Mouse (Mus musculus) kidney, embryonic 15.5 days (tissue): ENCODE measurements around the gene Rapgef4. TPM values are rescaled to one million over a fixed set of nuclear protein-coding genes. Genes with fewer than 3 reads are reported as not detected.

Experiments
- ATAC-seq: fragments of 200-750 bp; cut with Nextera tagmentation; replicated peaks from 2 replicates; pipeline ENCODE4 v1.8.0; 2017; ENCODE audit warnings: moderate TSS enrichment; ENCODE audit not compliant: low FRiP score
- H3K27ac ChIP-seq: fragments of 300-500 bp; sonication (generic); 2 replicates; pipeline ENCODE4 v1.5.1; 2015; ENCODE audit warnings: mild to moderate bottlenecking, inconsistent platforms
- H3K27me3 ChIP-seq: fragments of 300-500 bp; sonication (generic); 2 replicates; pipeline ENCODE4 v1.6.1; 2015; ENCODE audit warnings: inconsistent platforms
- H3K36me3 ChIP-seq: fragments of 300-500 bp; sonication (generic); 2 replicates; pipeline ENCODE4 v1.6.1; 2015; ENCODE audit warnings: inconsistent platforms
- H3K4me1 ChIP-seq: fragments of 300-500 bp; sonication (generic); 2 replicates; pipeline ENCODE4 v1.6.1; 2015; ENCODE audit warnings: inconsistent platforms
- H3K4me2 ChIP-seq: fragments of 300-500 bp; sonication (generic); 2 replicates; pipeline ENCODE4 v1.6.1; 2015; ENCODE audit warnings: moderate library complexity, mild to moderate bottlenecking, inconsistent platforms
- H3K4me3 ChIP-seq: fragments of 300-500 bp; sonication (generic); replicated peaks from 2 replicates; pipeline ENCODE4 v1.5.1; 2015; ENCODE audit warnings: mild to moderate bottlenecking, inconsistent platforms
- H3K9ac ChIP-seq: fragments of 300-500 bp; sonication (generic); 2 replicates; pipeline ENCODE4 v1.6.1; 2015; ENCODE audit warnings: mild to moderate bottlenecking, inconsistent platforms
- H3K9me3 ChIP-seq: fragments of 300-500 bp; sonication (generic); replicated peaks from 2 replicates; pipeline ENCODE4 v1.6.1; 2016; ENCODE audit warnings: inconsistent platforms
- WGBS: fragments of 180-500 bp; shearing (Covaris S2); methylation state at CpG from one replicate; pipeline ENCODE4 v1.1.7; 2015; ENCODE audit warnings: mixed read lengths; 5-methylcytosine and 5-hydroxymethylcytosine counted together
- polyA plus RNA-seq: library from polyadenylated mRNA; unstranded; fragments of >200 nt; fragmentation: Nextera tagmentation; extraction: Ambion mirVana; gene quantifications from 2 replicates; pipeline ENCODE4 v1.2.1, GENCODE M21; 2015

Rapgef4 gene
- polyA plus RNA-seq, 1 experiment from 2014 or later, result 9.4 TPM

DNA sequence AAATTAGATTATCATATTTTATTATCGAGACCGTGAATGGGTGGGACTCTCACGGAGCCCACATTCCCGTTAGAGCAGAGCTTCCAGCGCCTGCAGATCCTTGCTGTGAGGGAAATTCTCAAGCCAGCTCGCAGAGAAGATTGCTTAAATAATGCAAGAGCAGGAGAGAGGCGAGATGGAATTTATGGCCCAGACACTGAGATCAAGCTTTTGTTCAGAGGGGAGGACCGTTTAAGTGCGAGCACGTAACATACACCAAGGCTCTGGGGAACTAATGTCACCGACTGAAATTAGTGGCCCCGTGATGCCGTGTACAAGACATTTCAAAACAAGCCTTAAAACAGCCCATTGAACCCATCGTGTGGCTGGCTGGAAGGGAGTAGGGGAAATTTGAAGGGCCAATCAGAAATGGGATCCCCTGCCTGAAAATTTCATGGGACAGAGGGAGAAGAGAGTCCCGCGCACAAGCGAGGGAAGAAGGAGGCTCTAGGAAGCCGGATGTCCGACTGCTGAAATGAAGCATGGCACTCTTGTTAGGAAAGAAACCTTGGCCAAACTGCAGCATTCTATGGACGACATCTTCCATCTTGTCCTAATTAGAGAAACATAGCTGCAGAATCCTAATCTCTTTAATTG lies 112.5 kb downstream of the Rapgef4 start:
- Histone ChIP-seq H3K9me3 (no peaks in the 10 kb centered on the region), H3K4me2 (peak overlapping the region; percentile 47), H3K27me3 (no peaks in the 10 kb centered on the region), H3K4me1 (peaks cover 40% of the 10 kb centered on the region), H3K27ac (peak overlapping the region; percentile 72), H3K9ac (no peak overlapping the region), H3K4me3 (peak overlapping the region; percentile 17), H3K36me3 (no peaks in the 10 kb centered on the region)
- 28% methylated on average over 20 of the region's 20 CpGs for WGBS
- ATAC-seq, result no peak

DNA sequence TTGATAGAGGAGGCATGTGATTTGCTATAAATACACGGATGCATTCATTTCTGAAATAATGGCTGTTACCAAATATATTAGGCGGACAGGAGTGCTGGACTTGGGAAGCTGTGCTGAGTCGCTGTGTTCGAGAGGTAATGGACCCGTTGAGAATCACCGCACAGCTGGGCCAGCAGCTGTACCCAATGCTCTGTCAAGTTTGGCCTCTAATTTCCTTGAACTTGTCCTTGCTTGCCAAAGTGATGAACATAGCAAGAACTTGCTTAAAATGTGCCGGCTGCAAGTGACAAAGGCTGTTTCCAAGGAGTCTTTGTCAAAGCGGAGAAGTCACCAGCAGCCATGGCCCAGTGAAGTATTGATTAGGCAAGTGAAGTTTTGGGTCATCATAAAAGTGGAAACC lies 113.0 kb downstream of the Rapgef4 start:
- Histone ChIP-seq H3K9ac (no peak overlapping the region), H3K4me3 (no peak overlapping the region; the same call in 1 of the 2 replicates), H3K9me3 (no peaks in the 10 kb centered on the region), H3K4me2 (peak overlapping the region; percentile 47), H3K4me1 (peaks cover 40% of the 10 kb centered on the region), H3K27ac (peak overlapping the region; percentile 72), H3K27me3 (no peaks in the 10 kb centered on the region), H3K36me3 (no peaks in the 10 kb centered on the region)
- ATAC-seq, result no peak
- 72% methylated on average over 8 of the region's 8 CpGs for WGBS

DNA sequence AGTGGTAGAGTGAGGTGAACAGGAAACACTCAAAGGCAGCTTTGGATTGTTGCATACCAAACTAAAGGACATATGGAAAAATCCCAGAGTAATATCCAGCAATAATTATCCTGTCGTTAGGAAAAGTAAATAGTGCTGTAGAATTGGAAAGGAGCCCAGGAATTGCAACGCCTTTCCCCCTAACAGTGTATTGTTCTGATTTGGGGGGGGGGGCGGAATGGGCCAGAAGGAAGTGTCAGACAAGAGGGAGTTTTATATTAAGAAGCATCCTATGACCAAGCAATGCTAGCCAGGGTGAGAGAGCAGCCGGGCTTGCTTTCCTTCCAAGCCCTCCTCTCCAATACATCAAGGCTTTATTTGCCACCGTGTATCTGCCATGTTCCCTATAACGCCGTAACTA lies 113.4 kb downstream of the Rapgef4 start:
- 61% methylated on average over 7 of the region's 7 CpGs for WGBS
- 0 out of 2 replicates have a peak, but pooled peaks have one; percentile 29 for ATAC-seq

DNA sequence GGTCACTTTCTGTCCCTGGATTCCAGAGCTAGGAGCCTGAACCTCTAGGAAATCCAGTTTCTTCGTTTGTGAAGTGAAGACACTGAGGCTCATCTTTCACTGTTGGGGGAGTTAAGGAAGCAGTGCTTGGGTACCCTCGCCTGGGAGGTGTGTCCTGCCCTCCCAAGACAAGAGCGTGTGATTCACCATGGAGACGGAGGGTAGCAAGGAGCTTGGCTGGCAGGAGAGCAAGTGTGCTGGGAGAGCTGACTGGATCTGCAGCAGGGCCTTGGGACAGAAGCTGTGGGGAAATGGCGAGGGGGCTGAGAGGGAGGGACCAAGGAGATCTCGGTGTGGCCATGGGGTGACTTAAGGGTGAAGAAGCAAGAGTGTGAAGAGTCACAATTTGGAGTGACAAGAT lies 114.0 kb downstream of the Rapgef4 start:
- Histone ChIP-seq H3K4me3 (no peak overlapping the region), H3K27me3 (no peaks in the 10 kb centered on the region), H3K36me3 (no peaks in the 10 kb centered on the region), H3K27ac (peak overlapping the region; percentile 72), H3K4me2 (0 out of 2 replicates have a peak overlapping the region, but pooled peaks have one; percentile 12), H3K4me1 (peaks cover 40% of the 10 kb centered on the region), H3K9ac (no peak overlapping the region), H3K9me3 (no peaks in the 10 kb centered on the region)
- WGBS, result 35% methylated on average over 6 of the region's 6 CpGs
- ATAC-seq, result no peak

More for the DNA sequence above, 113.4 kb downstream of the Rapgef4 start:
- Histone ChIP-seq H3K4me3 (no peak overlapping the region), H3K4me1 (peaks cover 40% of the 10 kb centered on the region), H3K9me3 (no peaks in the 10 kb centered on the region), H3K36me3 (no peaks in the 10 kb centered on the region), H3K4me2 (no peak overlapping the region), H3K27ac (peak overlapping the region; percentile 72), H3K27me3 (no peaks in the 10 kb centered on the region), H3K9ac (no peak overlapping the region)

DNA sequence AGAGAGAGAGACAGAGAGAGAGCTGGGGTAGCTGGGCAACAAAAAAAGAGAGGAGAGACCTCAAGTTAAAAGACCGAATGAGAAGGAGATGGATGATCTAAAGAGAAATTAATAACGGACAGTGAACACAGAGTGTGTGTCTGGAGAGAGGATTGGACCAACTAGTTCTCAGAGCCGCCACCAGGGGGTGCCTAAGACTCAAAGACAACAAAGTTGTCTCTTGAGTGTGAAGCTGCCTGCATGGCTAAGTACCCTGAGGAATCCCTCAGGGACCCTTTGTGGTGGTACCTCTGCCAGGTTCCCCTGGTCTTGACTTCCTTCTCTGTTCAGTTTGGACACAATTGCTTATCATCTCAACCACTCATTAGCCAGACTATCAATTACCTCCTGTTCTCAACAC lies 115.3 kb downstream of the Rapgef4 start:
- WGBS, result 44% methylated on average over 3 of the region's 3 CpGs
- no peaks in the 10 kb centered on the region for H3K9me3 ChIP-seq
- no peaks in the 10 kb centered on the region for H3K36me3 ChIP-seq
- H3K4me3 ChIP-seq, result no peak overlapping the region
- no peak overlapping the region for H3K4me2 ChIP-seq
- H3K4me1 ChIP-seq, result peaks cover 40% of the 10 kb centered on the region
- no peak overlapping the region for H3K9ac ChIP-seq
- no peaks in the 10 kb centered on the region for H3K27me3 ChIP-seq
- no peak overlapping the region for H3K27ac ChIP-seq
- no peak for ATAC-seq

DNA sequence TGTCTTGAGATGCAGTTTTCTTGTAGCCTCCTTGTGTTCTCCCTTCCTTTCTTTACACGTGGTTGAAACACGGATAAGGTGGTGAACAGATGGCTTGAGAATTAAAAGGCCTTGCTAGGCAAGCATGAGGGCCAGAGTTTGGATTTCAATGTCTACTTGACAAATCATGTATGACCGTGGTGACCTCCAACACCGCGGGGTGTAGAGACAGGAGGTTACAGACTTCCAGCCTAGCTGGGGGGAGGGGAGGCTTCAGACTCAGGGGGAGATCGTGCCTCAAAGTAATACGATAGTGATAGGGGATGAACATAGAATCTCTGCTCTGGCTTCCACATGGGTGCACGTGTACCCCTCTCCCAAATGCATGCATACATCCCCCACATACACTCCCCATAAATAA lies 117.3 kb downstream of the Rapgef4 start:
- no peak for ATAC-seq
- no peak overlapping the region for H3K4me3 ChIP-seq
- WGBS, result 84% methylated on average over 8 of the region's 8 CpGs
- no peak overlapping the region for H3K4me2 ChIP-seq
- no peaks in the 10 kb centered on the region for H3K9me3 ChIP-seq
- no peaks in the 10 kb centered on the region for H3K36me3 ChIP-seq
- peaks cover 24% of the 10 kb centered on the region for H3K4me1 ChIP-seq
- no peaks in the 10 kb centered on the region for H3K27me3 ChIP-seq
- no peak overlapping the region for H3K9ac ChIP-seq
- no peak overlapping the region for H3K27ac ChIP-seq

DNA sequence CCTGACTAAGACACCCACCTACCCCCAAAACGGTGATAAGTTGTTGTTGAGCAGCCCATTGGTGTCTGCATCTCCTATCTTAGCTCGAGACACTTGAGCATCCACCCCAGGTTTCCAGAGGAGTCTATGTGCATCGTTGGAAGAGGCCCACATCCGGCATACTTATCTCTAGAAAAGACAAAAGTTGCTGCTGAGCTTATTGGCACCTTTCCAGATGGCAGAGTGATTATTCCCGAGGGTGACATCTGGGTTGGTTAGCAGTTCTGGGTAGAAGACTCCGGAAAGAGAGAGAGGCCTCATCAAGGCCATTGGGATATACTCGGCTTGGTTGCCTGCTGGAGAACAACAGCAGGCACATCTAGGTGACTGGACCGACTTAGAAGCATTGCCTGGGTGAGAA lies 123.6 kb downstream of the Rapgef4 start:
- H3K4me3 ChIP-seq, result no peak overlapping the region
- no peak for ATAC-seq
- no peaks in the 10 kb centered on the region for H3K9me3 ChIP-seq
- H3K4me1 ChIP-seq, result no peaks in the 10 kb centered on the region
- no peak overlapping the region for H3K27ac ChIP-seq
- H3K36me3 ChIP-seq, result no peaks in the 10 kb centered on the region
- H3K4me2 ChIP-seq, result no peak overlapping the region
- H3K27me3 ChIP-seq, result no peaks in the 10 kb centered on the region
- H3K9ac ChIP-seq, result no peak overlapping the region
- WGBS, result 71% methylated on average over 8 of the region's 8 CpGs

DNA sequence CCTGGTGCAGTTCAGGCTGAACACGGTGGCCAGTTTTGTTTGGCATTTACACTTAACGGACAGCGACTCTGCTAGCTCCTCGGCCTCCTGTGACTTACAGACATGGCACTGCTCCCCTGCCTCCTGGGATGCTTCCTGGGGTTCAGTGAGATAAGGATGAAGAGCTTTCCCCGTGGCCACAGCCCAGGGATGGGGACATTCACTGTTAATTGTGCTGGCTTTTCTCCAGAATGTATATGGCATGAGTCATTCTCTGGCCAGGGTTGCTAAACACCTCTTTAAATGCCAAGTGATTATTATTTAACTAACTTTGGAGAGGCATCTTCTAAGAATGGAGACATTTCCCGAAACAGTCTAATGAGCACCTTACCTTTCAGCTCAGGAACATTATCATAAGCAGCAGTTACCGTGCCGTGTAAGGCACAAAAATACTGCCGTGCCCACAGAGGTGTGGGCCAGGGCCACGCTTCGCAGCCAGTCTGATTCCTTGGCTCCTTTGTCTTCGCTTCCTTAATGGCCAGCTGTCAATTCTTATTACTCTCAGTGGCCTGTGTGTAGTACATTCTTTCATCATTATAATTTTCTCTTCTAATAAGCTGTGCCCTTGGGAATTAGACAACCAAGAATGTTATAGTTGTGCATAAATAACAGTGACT lies 126.6 kb downstream of the Rapgef4 start:
- Histone ChIP-seq H3K4me1 (no peaks in the 10 kb centered on the region), H3K4me3 (no peak overlapping the region), H3K27ac (no peak overlapping the region), H3K36me3 (no peaks in the 10 kb centered on the region), H3K4me2 (no peak overlapping the region), H3K27me3 (no peaks in the 10 kb centered on the region), H3K9me3 (no peaks in the 10 kb centered on the region), H3K9ac (no peak overlapping the region)
- ATAC-seq, result no peak
- WGBS, result 59% methylated on average over 12 of the region's 12 CpGs

DNA sequence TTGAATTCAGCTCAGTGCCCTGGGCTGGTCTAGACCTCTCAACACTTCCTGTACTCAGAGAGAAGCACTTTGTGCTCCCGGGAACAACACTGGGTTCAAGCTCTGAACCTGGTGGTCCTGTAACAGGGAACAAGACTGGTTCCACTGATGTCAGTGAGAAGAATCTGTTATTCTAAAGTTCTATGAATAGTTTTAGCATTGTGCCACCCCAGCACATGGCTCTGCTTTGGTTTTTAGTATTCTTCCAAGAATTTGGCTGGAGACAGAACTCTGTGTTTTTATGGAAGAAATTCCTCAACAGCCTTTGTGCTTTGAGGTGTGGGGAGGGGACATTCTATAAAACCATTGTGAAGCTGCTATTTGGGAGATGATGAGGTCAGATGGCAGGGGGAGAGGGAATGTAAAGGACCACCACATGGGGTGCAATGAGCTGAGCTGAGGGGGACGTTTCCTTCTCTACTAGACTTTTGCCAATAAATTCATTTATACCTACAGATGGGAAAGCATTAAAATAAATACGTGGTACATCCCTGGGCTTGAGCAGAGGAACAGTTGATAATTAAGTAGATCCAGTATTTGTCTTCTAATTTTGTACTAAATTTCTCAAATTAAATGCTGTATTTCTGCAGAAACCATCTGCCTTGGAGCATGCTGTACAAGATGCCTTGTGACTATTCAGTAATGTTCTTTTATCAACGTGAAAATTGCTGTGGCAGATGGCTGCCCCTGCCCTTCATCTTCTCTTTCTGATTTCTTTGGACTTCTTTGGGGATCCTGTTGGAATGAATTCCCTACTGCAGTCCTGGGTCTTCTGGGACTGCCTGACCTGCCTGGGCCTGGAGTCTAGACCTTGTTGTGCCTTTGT lies 127.6 kb downstream of the Rapgef4 start:
- Histone ChIP-seq H3K4me1 (peaks cover under 1% of the 10 kb centered on the region; the same call in 1 of the 2 replicates), H3K9me3 (no peaks in the 10 kb centered on the region), H3K27me3 (no peaks in the 10 kb centered on the region), H3K4me2 (no peak overlapping the region), H3K9ac (no peak overlapping the region), H3K27ac (no peak overlapping the region), H3K4me3 (no peak overlapping the region), H3K36me3 (no peaks in the 10 kb centered on the region)
- WGBS, result 68% methylated on average over 4 of the region's 4 CpGs
- ATAC-seq, result no peak

DNA sequence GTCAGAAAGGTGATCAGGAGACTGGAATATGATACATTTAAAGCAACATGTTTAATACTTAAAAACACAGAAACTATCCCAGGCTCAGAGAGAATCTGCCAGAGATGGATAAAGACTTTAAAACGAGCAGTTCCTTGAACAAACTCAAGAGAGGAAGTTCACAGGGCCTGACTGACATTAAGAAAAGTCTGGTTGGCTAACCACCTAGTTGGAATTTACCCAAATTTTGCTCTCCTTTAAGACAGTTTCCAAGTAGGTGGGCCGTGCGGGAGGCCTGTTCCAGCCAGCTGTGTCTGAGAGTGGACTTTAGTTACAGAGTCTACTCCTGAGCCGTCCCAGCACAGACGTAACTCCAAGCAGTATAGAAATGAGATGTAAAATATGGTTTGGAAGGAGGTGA lies 129.4 kb downstream of the Rapgef4 start:
- no peak overlapping the region for H3K4me3 ChIP-seq
- ATAC-seq, result no peak
- 68% methylated on average over 5 of the region's 5 CpGs for WGBS
- H3K9me3 ChIP-seq, result no peaks in the 10 kb centered on the region
- H3K27me3 ChIP-seq, result no peaks in the 10 kb centered on the region
- H3K4me2 ChIP-seq, result no peak overlapping the region
- H3K9ac ChIP-seq, result no peak overlapping the region
- H3K4me1 ChIP-seq, result peaks cover 12% of the 10 kb centered on the region
- H3K36me3 ChIP-seq, result no peaks in the 10 kb centered on the region
- H3K27ac ChIP-seq, result no peak overlapping the region

DNA sequence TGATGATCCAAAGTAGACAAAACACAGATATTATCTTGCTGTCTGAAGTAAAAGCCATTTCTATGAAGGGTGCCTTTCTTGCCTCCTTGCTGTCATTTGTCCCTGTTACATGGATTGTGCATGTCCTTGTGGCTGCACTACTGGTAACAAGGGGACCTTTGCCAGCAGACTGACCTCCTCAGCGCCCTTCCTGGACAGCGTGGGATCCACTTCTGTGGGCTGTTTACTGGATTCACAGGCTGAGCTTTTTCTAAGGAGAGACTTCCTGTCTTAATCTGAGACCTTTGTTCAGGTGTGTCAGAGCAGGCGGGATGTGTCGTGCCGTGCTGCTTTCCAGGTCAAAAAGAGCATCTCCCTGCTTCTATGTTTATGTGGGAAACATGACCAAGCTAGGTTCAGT lies 132.7 kb downstream of the Rapgef4 start:
- Histone ChIP-seq H3K4me3 (no peak overlapping the region), H3K9ac (no peak overlapping the region), H3K27ac (peak overlapping the region; percentile 73), H3K4me2 (no peak overlapping the region), H3K9me3 (no peaks in the 10 kb centered on the region), H3K36me3 (no peaks in the 10 kb centered on the region), H3K4me1 (peaks cover 26% of the 10 kb centered on the region), H3K27me3 (no peaks in the 10 kb centered on the region)
- WGBS, result 54% methylated on average over 5 of the region's 5 CpGs
- no peak for ATAC-seq

DNA sequence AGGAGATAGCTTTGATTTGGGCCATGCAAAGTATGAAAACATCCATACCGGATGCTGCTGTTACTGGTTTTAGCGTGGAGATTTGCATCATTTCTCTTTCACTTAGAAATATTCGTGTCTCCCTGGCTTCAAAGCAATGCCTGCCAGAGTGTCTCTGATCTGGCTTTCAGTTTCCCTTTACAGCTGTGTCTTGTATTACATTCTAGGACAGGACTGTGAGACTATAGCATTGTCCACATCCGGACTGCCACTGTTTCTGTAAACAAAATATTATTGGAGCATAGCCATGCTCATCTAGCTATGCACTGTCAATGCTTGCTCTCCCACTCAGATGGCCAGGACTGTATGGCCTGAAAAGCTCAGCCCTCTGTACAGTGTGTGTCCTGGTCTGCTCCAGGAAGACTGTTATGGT lies 133.1 kb downstream of the Rapgef4 start:
- ATAC-seq, result 0 out of 2 replicates have a peak, but pooled peaks have one; percentile 33
- 52% methylated on average over 4 of the region's 4 CpGs for WGBS

More for the DNA sequence above, 133.1 kb downstream of the Rapgef4 start:
- Histone ChIP-seq H3K4me3 (no peak overlapping the region), H3K27me3 (no peaks in the 10 kb centered on the region), H3K4me1 (peaks cover 26% of the 10 kb centered on the region), H3K9me3 (no peaks in the 10 kb centered on the region), H3K9ac (no peak overlapping the region), H3K36me3 (no peaks in the 10 kb centered on the region), H3K27ac (peak overlapping the region; percentile 73), H3K4me2 (no peak overlapping the region)
